Mouse (Mus musculus): ENCODE data around the gene Btbd6. TPM values are rescaled to one million over a fixed set of nuclear protein-coding genes. Genes with fewer than 3 reads are reported as not detected.

The Btbd6 gene
- polyA plus RNA-seq (2021; fragmentation: Nextera tagmentation), result 40.3 and 45.0 TPM in 2 replicates
- long read RNA-seq, experiment 1, transcript Btbd6-203 (3 exons, 832 nt), result minor isoform, 16 of 86 reads
- long read RNA-seq, experiment 1, transcript Btbd6-204 (4 exons, 2,085 nt), result major isoform, 43 of 86 reads
- long read RNA-seq, experiment 1, partial matches to known transcripts, result 7 of 86 reads
- long read RNA-seq, experiment 1, other reads (novel, unspliced or antisense), result 12 of 86 reads
- long read RNA-seq, experiment 2, transcript Btbd6-207 (3 exons, 800 nt), result minor isoform, 13 of 257 reads
- long read RNA-seq, experiment 2, transcript Btbd6-203 (3 exons, 832 nt), result minor isoform, 41 of 257 reads
- long read RNA-seq, experiment 2, transcript Btbd6-204 (4 exons, 2,085 nt), result major isoform, 148 of 257 reads
- long read RNA-seq, experiment 2, transcript Btbd6-202 (5 exons, 1,975 nt), result minor isoform, 15 of 257 reads
- long read RNA-seq, experiment 2, partial matches to known transcripts, result 10 of 257 reads
- long read RNA-seq, experiment 2, other reads (novel, unspliced or antisense), result 12 of 257 reads

DNA sequence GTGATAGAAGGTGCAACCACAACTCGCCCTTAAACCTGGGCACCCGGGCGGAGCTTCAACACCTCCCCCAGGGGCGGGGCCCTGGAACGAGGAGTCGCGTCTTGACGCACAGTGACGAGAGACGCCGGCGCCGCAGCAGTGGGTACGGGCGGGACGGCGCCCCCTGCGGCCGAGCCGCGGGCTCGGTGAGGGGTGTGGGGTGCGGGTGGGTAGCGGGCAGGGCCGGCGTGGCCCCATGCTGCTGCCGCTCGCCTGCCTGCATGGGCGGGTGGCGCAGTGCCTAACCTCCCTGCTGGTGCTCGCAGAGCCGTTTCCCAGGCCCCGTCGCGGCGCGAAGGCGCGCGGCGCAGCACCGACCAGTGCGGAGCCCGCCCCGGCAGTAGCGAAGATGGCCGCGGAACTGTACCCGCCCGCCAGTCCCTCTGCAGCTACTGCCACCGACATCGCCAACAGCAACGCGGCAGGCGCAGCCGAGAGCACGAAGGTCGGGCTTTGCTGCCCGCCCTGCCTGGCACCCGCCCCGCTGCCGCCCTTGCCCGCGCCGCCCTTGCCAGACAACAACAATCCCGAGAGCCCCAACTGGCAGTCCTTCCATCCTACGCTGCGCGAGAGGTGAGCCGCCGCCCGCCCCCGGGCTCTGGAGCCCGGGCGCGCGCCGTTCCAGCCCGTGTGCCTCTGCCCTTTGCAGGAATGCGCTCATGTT lies at the start of gene Btbd6:
Gene Btbd6, plus strand, starts transcription at position 112 of the 703 bp plus-strand sequence.

DNA sequence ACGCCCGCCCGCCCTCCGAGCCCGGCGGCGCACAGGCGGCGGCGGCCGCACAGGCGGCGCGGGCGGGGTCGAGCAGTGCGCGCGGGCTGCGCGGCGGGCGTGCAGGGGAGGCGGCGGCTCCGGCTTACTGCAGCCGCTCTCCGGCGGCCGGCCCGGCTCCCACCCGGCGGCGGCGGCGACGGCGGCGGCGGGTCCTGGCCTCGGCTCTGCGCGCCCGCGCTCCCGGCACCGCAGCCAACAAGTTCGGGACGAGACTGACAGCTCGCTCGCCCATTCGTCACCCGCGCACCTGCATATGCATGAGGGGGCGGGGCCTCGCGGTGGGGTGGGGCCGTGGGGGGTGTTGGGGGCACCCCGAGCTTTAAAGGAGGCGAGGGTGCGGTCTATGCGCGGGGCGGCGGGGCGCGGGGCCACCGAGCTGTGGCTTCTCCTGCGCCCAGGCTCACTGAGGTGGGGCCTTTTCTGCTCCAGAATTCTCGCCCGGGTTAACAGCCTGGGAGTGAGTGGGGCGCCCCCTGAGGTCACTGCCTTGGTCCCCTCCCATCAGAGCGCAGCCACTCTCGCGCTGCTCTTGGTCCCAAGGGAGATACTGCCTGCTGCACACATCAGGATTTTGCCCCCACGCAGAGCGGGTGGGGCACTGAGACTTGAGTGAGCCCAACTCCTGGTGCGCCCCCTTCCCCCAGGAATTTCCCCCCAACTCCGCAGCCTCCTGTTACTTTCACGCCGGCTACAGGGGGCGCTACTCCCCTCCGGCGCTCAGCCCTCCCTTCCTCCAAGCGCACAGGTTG lies 46.5 kb upstream of the Btbd6 start, which contains the start of gene Jag2:
Gene Jag2, minus strand, starts transcription at position 215 of the 791 bp plus-strand sequence.

DNA sequence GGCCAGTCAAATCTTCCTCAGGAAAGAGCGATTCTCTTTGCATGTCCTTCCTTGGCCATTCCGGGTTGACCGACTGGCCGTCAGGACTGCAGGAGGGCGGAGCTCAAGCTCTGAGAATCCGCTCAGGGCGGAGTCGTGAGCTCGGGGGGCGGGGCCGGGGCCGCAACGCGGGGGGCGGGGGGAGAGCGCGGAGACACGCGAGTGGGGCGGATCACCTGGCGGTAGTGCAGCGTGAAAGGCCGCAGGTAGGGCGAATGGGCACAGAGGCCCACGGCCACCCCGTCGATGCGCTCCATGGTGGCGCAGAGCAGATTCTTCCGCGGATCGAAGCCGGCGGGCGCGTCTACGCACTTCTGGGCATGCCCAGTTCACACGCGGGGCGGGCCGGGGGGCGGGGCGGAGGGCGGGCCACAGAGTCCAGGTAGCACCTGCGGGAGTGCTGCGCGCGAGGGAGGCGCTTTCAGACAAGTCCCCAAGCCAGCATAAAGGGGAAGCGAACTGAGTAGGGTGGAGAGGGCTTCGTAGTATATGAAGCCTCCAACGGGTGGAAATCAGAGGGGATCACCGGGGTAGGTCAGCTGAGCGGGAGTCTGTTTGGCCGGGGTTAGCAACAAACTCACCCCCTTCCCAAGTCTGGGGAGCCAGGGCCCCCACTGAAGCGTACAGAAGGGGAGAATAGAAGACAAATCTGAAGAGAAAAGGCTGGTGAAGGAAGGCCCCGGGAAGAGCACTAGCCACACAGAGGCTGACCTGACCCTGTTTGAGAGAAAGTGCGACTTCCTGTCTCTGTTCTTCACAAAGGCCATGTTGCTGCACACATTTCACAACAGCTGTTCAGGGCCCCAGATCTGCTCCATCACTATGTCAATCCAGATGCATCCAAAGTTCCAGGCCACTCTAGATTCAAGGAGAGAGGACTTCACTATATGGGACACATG lies 34.2 kb upstream of the Btbd6 start, which contains the start of gene Nudt14:
Gene Nudt14, minus strand, starts transcription at position 349 of the 938 bp plus-strand sequence.

DNA sequence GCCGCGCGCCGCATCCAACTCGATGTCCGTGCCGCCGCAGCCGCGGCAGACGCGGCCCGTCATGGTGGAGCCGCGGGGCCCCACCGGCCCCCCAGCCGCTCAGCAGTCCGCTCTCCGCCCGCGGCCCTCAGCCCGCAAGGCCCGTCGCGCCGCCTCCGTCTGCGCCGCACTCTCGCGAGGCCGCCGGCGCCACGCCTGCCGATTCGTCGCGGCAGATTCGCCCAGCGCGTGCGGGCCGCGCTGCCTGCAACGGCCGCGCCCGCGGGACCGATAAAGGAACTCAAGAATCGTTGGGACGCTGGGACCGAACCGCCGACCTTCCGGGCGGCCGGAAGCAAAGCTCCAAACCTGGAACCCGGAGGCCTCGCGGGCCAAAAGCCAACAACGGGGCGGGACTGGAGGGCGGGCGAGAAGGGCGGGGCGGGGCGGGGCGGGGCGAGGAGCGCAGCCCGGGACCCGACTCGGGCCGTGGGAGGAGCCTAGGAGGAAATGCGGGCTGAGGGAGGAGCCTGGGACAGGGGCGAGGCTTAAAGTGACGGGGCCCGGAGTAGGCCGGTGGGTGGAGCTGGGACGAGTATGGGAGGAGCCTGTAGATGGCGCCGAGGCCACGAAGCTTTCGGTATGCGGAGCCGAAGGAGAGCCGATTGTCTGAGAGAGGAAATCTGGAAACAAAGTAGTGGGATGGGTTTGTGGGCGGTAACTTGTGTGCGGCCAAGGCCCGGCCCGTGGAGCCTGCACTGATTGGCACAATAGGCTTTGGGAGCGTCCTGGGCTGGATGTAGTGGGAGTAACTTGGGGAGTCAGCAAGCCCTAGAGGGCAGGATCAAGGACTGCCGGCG lies 24.2 kb downstream of the Btbd6 start, which contains the start of gene Brf1:
Gene Brf1, minus strand, starts transcription at position 411 of the 839 bp plus-strand sequence.

DNA sequence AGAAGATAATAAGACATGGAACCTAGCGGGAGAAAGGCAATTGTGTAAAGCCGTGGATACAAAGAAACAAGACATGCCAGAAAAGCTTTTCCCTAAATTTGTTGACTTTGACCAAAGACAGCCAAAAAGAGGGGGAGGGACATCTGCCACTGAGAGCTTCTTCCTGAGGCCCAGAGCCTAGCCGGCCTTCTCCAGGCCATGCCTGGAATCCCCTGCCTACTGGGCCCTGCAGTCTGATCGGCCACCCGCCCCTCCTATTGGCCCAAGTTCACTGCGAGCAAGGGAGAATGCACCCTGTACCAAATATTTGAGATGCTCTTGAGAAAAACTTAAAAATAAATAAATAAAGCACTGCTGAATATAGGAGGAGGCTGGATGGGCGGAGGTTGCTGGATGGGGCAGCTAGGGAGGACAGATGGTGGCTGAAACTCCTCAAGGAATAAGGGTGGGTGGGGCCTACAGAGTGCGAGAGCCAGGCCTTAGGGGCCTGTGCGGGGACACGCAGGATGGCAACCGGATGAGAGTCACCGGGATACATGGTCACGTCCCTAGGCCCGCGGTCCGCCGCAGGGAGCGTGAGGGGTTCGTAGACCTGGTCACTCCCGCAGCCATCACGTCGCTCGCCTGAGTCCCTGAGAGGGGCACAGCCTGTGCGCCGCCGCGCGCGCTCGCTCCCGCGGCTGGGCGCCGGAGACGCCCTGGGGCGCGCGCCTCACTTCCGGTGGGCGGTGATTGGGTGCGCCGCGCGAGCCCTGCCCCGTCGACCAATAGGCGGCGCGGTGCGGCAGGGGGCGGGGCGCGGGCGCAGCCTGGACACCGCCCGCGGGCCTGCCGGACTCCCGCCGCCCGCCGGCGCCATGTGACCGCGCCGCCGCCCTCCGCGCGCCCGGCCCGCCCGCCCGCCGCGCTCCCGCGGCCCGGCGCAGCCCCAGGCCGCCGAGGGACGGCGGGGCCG lies 37.6 kb downstream of the Btbd6 start, which contains the start of gene Pacs2:
Gene Pacs2, plus strand, starts transcription at position 905 of the 955 bp plus-strand sequence.

Other genes starting within 250 kb of the Btbd6 start
- 13.5 and 14.2 TPM in 2 replicates for gene Pld4, start 215.8 kb upstream of the Btbd6 start, polyA plus RNA-seq (2021; fragmentation: Nextera tagmentation)
- 0.48 and 0.50 TPM in 2 replicates for gene Ahnak2, start 173.8 kb upstream of the Btbd6 start, polyA plus RNA-seq (2021; fragmentation: Nextera tagmentation)
- 17.9 and 18.4 TPM in 2 replicates for gene Clba1, start 167.5 kb upstream of the Btbd6 start, polyA plus RNA-seq (2021; fragmentation: Nextera tagmentation)
- 11.4 and 13.2 TPM in 2 replicates for gene Cdca4, start 147.1 kb upstream of the Btbd6 start, polyA plus RNA-seq (2021; fragmentation: Nextera tagmentation)
- gene Gpr132, start 108.3 kb upstream of the Btbd6 start, polyA plus RNA-seq (2021; fragmentation: Nextera tagmentation), result not detected in 2 replicates
- 3.7 and 4.1 TPM in 2 replicates for gene Jag2, start 46.7 kb upstream of the Btbd6 start, polyA plus RNA-seq (2021; fragmentation: Nextera tagmentation)
- 37.9 and 42.1 TPM in 2 replicates for gene Nudt14, start 34.4 kb upstream of the Btbd6 start, polyA plus RNA-seq (2021; fragmentation: Nextera tagmentation)
- 33.3 and 49.2 TPM in 2 replicates for gene Brf1, start 24.2 kb downstream of the Btbd6 start, polyA plus RNA-seq (2021; fragmentation: Nextera tagmentation)
- 10.3 and 11.4 TPM in 2 replicates for gene Pacs2, start 38.0 kb downstream of the Btbd6 start, polyA plus RNA-seq (2021; fragmentation: Nextera tagmentation)
- not detected in 2 replicates for gene Tex22, start 98.0 kb downstream of the Btbd6 start, polyA plus RNA-seq (2021; fragmentation: Nextera tagmentation)
- gene Mta1, start 121.8 kb downstream of the Btbd6 start, polyA plus RNA-seq (2021; fragmentation: Nextera tagmentation), result 7.9 and 9.3 TPM in 2 replicates
- gene Crip2, start 163.8 kb downstream of the Btbd6 start, polyA plus RNA-seq (2021; fragmentation: Nextera tagmentation), result 215 and 241 TPM in 2 replicates
- gene Crip1, start 169.8 kb downstream of the Btbd6 start, polyA plus RNA-seq (2021; fragmentation: Nextera tagmentation), result 78.3 and 79.6 TPM in 2 replicates
- gene Tedc1, start 179.9 kb downstream of the Btbd6 start, polyA plus RNA-seq (2021; fragmentation: Nextera tagmentation), result 0.93 and 0.97 TPM in 2 replicates
- gene Tmem121, start 209.4 kb downstream of the Btbd6 start, polyA plus RNA-seq (2021; fragmentation: Nextera tagmentation), result 15.5 and 16.6 TPM in 2 replicates

All from layer of hippocampus, adult 6 months (tissue).